Mouse (Mus musculus) liver, embryonic 15.5 days (tissue): Measurements from ENCODE around the gene Fgfr2. TPM values are rescaled to one million over a fixed set of nuclear protein-coding genes. Genes with fewer than 3 reads are reported as not detected.

Experiments used
- ATAC-seq: fragments of 200-750 bp; cut with Nextera tagmentation; 2 replicates; pipeline ENCODE4 v1.8.0; 2017; ENCODE audit warnings: moderate number of reproducible peaks, mild to moderate bottlenecking, moderate library complexity; ENCODE audit not compliant: insufficient read depth
- H3K27ac ChIP-seq: fragments of 300-500 bp; sonication (generic); replicated peaks from 2 replicates; pipeline ENCODE4 v1.5.1; 2015; ENCODE audit warnings: mild to moderate bottlenecking, inconsistent platforms
- H3K27me3 ChIP-seq: fragments of 300-500 bp; sonication (generic); 2 replicates; pipeline ENCODE4 v1.6.1; 2015; ENCODE audit warnings: mild to moderate bottlenecking, inconsistent platforms
- H3K36me3 ChIP-seq: fragments of 300-500 bp; sonication (generic); replicated peaks from 2 replicates; pipeline ENCODE4 v1.6.1; 2015; ENCODE audit warnings: moderate library complexity, mild to moderate bottlenecking, inconsistent platforms
- H3K4me1 ChIP-seq: fragments of 300-500 bp; sonication (generic); replicated peaks from 2 replicates; pipeline ENCODE4 v1.6.1; 2015; ENCODE audit warnings: inconsistent platforms
- H3K4me2 ChIP-seq: fragments of 300-500 bp; sonication (generic); 2 replicates; pipeline ENCODE4 v1.6.1; 2015; ENCODE audit warnings: moderate library complexity, mild to moderate bottlenecking, inconsistent platforms
- H3K4me3 ChIP-seq: fragments of 300-500 bp; sonication (generic); replicated peaks from 2 replicates; pipeline ENCODE4 v1.5.1; 2015; ENCODE audit warnings: mild to moderate bottlenecking, inconsistent platforms
- H3K9ac ChIP-seq: fragments of 300-500 bp; sonication (generic); 2 replicates; pipeline ENCODE4 v1.6.1; 2015; ENCODE audit warnings: moderate library complexity, mild to moderate bottlenecking, inconsistent platforms
- H3K9me3 ChIP-seq: fragments of 300-500 bp; sonication (generic); replicated peaks from 2 replicates; pipeline ENCODE4 v1.6.1; 2016; ENCODE audit warnings: inconsistent platforms
- WGBS: fragments of 180-500 bp; shearing (Covaris S2); methylation state at CpG from one replicate; pipeline ENCODE4 v1.1.7; 2015; ENCODE audit warnings: mixed read lengths; ENCODE audit not compliant: insufficient replicate concordance; 5-methylcytosine and 5-hydroxymethylcytosine counted together
- polyA plus RNA-seq: library from polyadenylated mRNA; unstranded; fragments of >200 nt; fragmentation: Nextera tagmentation; extraction: Ambion mirVana; gene quantifications from 2 replicates; pipeline ENCODE4 v1.2.1, GENCODE M21; 2015

Gene Fgfr2
- polyA plus RNA-seq, 1 experiment from 2014 or later, result 10.5 TPM

- Histone ChIP-seq H3K36me3 (no peaks in the 10 kb centered on the region), H3K4me2 (peak overlapping the region; percentile 57), H3K27me3 (no peaks in the 10 kb centered on the region), H3K9me3 (no peaks in the 10 kb centered on the region), H3K27ac (peak overlapping the region; percentile 33; the same call in 1 of the 2 replicates), H3K4me1 (peaks cover 31% of the 10 kb centered on the region), H3K4me3 (0 out of 2 replicates have a peak overlapping the region, but pooled peaks have one; percentile 8), H3K9ac (no peak overlapping the region)
- 2% methylated on average over 3 of the region's 3 CpGs for WGBS
- peak; percentile 21; the same call in 1 of the 2 replicates for ATAC-seq
These were observed 466.6 kb downstream of the Fgfr2 start for GRCm38 (mm10) chr7:132656548-132656947.

GRCm38 (mm10) chr7:132656075-132656474, 467.1 kb downstream of the Fgfr2 start:
- H3K27ac ChIP-seq, result peak overlapping the region; percentile 33; the same call in 1 of the 2 replicates
- H3K4me3 ChIP-seq, result 0 out of 2 replicates have a peak overlapping the region, but pooled peaks have one; percentile 8
- peaks cover 31% of the 10 kb centered on the region for H3K4me1 ChIP-seq
- H3K27me3 ChIP-seq, result no peaks in the 10 kb centered on the region
- 14% methylated on average over 9 of the region's 9 CpGs for WGBS
- no peak overlapping the region for H3K9ac ChIP-seq
- H3K4me2 ChIP-seq, result peak overlapping the region; percentile 57
- no peaks in the 10 kb centered on the region for H3K36me3 ChIP-seq
- ATAC-seq, result peak; percentile 53
- no peaks in the 10 kb centered on the region for H3K9me3 ChIP-seq

GRCm38 (mm10) chr7:132654412-132654811, 468.7 kb downstream of the Fgfr2 start:
- H3K4me1 ChIP-seq, result peaks cover 26% of the 10 kb centered on the region
- H3K9ac ChIP-seq, result no peak overlapping the region
- no peak overlapping the region for H3K4me2 ChIP-seq
- 71% methylated on average over 3 of the region's 3 CpGs for WGBS
- no peak overlapping the region for H3K4me3 ChIP-seq
- no peak overlapping the region for H3K27ac ChIP-seq
- H3K36me3 ChIP-seq, result no peaks in the 10 kb centered on the region
- ATAC-seq, result no peak
- H3K27me3 ChIP-seq, result no peaks in the 10 kb centered on the region
- H3K9me3 ChIP-seq, result no peaks in the 10 kb centered on the region

GRCm38 (mm10) chr7:132646514-132646913, 476.6 kb downstream of the Fgfr2 start:
- H3K4me1 ChIP-seq, result no peaks in the 10 kb centered on the region
- WGBS, result 87% methylated on average over 1 of the region's 1 CpGs
- H3K9me3 ChIP-seq, result no peaks in the 10 kb centered on the region
- no peak overlapping the region for H3K4me2 ChIP-seq
- H3K36me3 ChIP-seq, result no peaks in the 10 kb centered on the region
- ATAC-seq, result no peak
- no peak overlapping the region for H3K9ac ChIP-seq
- H3K4me3 ChIP-seq, result no peak overlapping the region
- no peaks in the 10 kb centered on the region for H3K27me3 ChIP-seq
- no peak overlapping the region for H3K27ac ChIP-seq

- Histone ChIP-seq H3K27ac (no peak overlapping the region), H3K4me2 (no peak overlapping the region), H3K27me3 (0 out of 2 replicates have a peak, but pooled peaks cover under 1% of the 10 kb centered on the region), H3K4me1 (no peaks in the 10 kb centered on the region), H3K9ac (no peak overlapping the region), H3K9me3 (no peaks in the 10 kb centered on the region), H3K4me3 (no peak overlapping the region), H3K36me3 (no peaks in the 10 kb centered on the region)
- no peak for ATAC-seq
- 64% methylated on average over 11 of the region's 11 CpGs for WGBS
These were observed 478.4 kb downstream of the Fgfr2 start for GRCm38 (mm10) chr7:132644605-132645279.

GRCm38 (mm10) chr7:132641606-132642005, 481.5 kb downstream of the Fgfr2 start:
- Histone ChIP-seq H3K36me3 (no peaks in the 10 kb centered on the region), H3K9ac (no peak overlapping the region), H3K4me3 (no peak overlapping the region), H3K27ac (no peak overlapping the region), H3K4me1 (no peaks in the 10 kb centered on the region), H3K27me3 (peaks cover 5% of the 10 kb centered on the region; the same call in 1 of the 2 replicates), H3K9me3 (no peaks in the 10 kb centered on the region), H3K4me2 (no peak overlapping the region)
- ATAC-seq, result no peak
- 71% methylated on average over 1 of the region's 1 CpGs for WGBS

- Histone ChIP-seq H3K9me3 (no peaks in the 10 kb centered on the region), H3K4me3 (no peak overlapping the region), H3K4me1 (no peaks in the 10 kb centered on the region), H3K27ac (no peak overlapping the region), H3K9ac (no peak overlapping the region), H3K27me3 (peaks cover 5% of the 10 kb centered on the region; the same call in 1 of the 2 replicates), H3K4me2 (no peak overlapping the region), H3K36me3 (no peaks in the 10 kb centered on the region)
- no peak for ATAC-seq
- WGBS, result 58% methylated on average over 9 of the region's 9 CpGs
These were observed 482.2 kb downstream of the Fgfr2 start for GRCm38 (mm10) chr7:132640946-132641345.

- Histone ChIP-seq H3K27me3 (peaks cover 5% of the 10 kb centered on the region; the same call in 1 of the 2 replicates), H3K36me3 (no peaks in the 10 kb centered on the region), H3K4me3 (no peak overlapping the region), H3K27ac (no peak overlapping the region), H3K4me1 (no peaks in the 10 kb centered on the region), H3K9ac (no peak overlapping the region), H3K4me2 (no peak overlapping the region), H3K9me3 (no peaks in the 10 kb centered on the region)
- no peak for ATAC-seq
- WGBS, result 57% methylated on average over 12 of the region's 12 CpGs
These were observed 484.6 kb downstream of the Fgfr2 start for GRCm38 (mm10) chr7:132638446-132639087.

- Histone ChIP-seq H3K9ac (no peak overlapping the region), H3K4me2 (no peak overlapping the region), H3K9me3 (no peaks in the 10 kb centered on the region), H3K27ac (no peak overlapping the region), H3K4me3 (no peak overlapping the region), H3K4me1 (no peaks in the 10 kb centered on the region), H3K36me3 (no peaks in the 10 kb centered on the region), H3K27me3 (peaks cover 5% of the 10 kb centered on the region; the same call in 1 of the 2 replicates)
- no peak for ATAC-seq
- WGBS, result 53% methylated on average over 12 of the region's 12 CpGs
These were observed 485.9 kb downstream of the Fgfr2 start for GRCm38 (mm10) chr7:132637292-132637691.

GRCm38 (mm10) chr7:132631313-132631712, 491.8 kb downstream of the Fgfr2 start:
- Histone ChIP-seq H3K4me1 (no peaks in the 10 kb centered on the region), H3K9me3 (no peaks in the 10 kb centered on the region), H3K9ac (no peak overlapping the region), H3K27ac (no peak overlapping the region), H3K4me3 (no peak overlapping the region), H3K4me2 (no peak overlapping the region), H3K36me3 (no peaks in the 10 kb centered on the region), H3K27me3 (no peaks in the 10 kb centered on the region)
- 68% methylated on average over 11 of the region's 11 CpGs for WGBS
- ATAC-seq, result no peak

GRCm38 (mm10) chr7:132627448-132627847, 495.7 kb downstream of the Fgfr2 start:
- ATAC-seq, result no peak
- WGBS, result 58% methylated on average over 3 of the region's 3 CpGs
- H3K4me1 ChIP-seq, result no peaks in the 10 kb centered on the region

More at GRCm38 (mm10) chr7:132627448-132627847, 495.7 kb downstream of the Fgfr2 start:
- Histone ChIP-seq H3K4me3 (no peak overlapping the region), H3K4me2 (no peak overlapping the region), H3K36me3 (no peaks in the 10 kb centered on the region), H3K27me3 (no peaks in the 10 kb centered on the region), H3K9me3 (no peaks in the 10 kb centered on the region), H3K27ac (no peak overlapping the region), H3K9ac (no peak overlapping the region)
